30 mouse cellular contexts compared by ENCODE assay signal in genomic region chr1:62624166-62624565, GRCm38 (mm10).
"Had no signal": no experiment of that assay in that cellular context is flagged by ENCODE, and none has a peak within 500 bp of the region (broad histone marks: within the 10 kb centered on the region; RNA-seq: fewer than 3 reads in every experiment).

No protein-coding gene starts in this region.

- DNase-seq: left cerebral cortex, postnatal 4 days; liver; liver, embryonic 13.5 days; liver, postnatal 0 days; lung, adult 18-20 months; lung, adult 2 months; lung, embryonic 14.5 days; lung, postnatal 10 days; lung, postnatal 14 days; lung, postnatal 36 days; lung, postnatal 4 days; midbrain, embryonic 14.5 days had no signal

- H3K27me3 ChIP-seq: liver, embryonic 12.5 days; liver, embryonic 13.5 days; liver, embryonic 15.5 days; lung, embryonic 15.5 days; megakaryocyte, embryonic 14.5 days; midbrain, embryonic 12.5 days; midbrain, embryonic 15.5 days had no signal

- H3K4me1 ChIP-seq: limb, embryonic 15.5 days; liver, embryonic 12.5 days; liver, embryonic 13.5 days; liver, embryonic 15.5 days; megakaryocyte, embryonic 14.5 days; midbrain, embryonic 12.5 days; midbrain, embryonic 15.5 days had no signal

- H3K9ac ChIP-seq: limb, embryonic 12.5 days; limb, embryonic 13.5 days; limb, embryonic 15.5 days; liver, embryonic 12.5 days; liver, embryonic 13.5 days; liver, embryonic 14.5 days; liver, embryonic 15.5 days; liver, postnatal 0 days; lung, embryonic 14.5 days; lung, embryonic 15.5 days; midbrain, embryonic 12.5 days; midbrain, embryonic 15.5 days had no signal

- ATAC-seq: liver, embryonic 12.5 days; liver, postnatal 0 days; lung, postnatal 0 days; midbrain, embryonic 15.5 days; midbrain, embryonic 16.5 days had no signal

- H3K9me3 ChIP-seq: limb, embryonic 10.5 days; limb, embryonic 12.5 days; limb, embryonic 13.5 days; limb, embryonic 15.5 days; liver, embryonic 12.5 days; liver, embryonic 13.5 days; liver, embryonic 15.5 days; lung, embryonic 15.5 days; megakaryocyte, embryonic 14.5 days; midbrain, embryonic 10.5 days; midbrain, embryonic 12.5 days; midbrain, embryonic 15.5 days had no signal

- H3K27ac ChIP-seq: left cerebral cortex, adult 2 months; limb, embryonic 10.5 days; limb, embryonic 12.5 days; limb, embryonic 13.5 days; limb, embryonic 15.5 days; liver, embryonic 12.5 days; liver, embryonic 13.5 days; liver, embryonic 14.5 days; liver, embryonic 15.5 days; lung, embryonic 15.5 days; macrophage; midbrain, embryonic 10.5 days; midbrain, embryonic 12.5 days; midbrain, embryonic 15.5 days had no signal

- H3K4me2 ChIP-seq: limb, embryonic 12.5 days; limb, embryonic 13.5 days; limb, embryonic 15.5 days; liver, embryonic 11.5 days; liver, embryonic 12.5 days; liver, embryonic 13.5 days; liver, embryonic 15.5 days; lung, embryonic 14.5 days; lung, embryonic 15.5 days; midbrain, embryonic 12.5 days; midbrain, embryonic 15.5 days had no signal

- H3K36me3 ChIP-seq: limb, embryonic 10.5 days; limb, embryonic 12.5 days; limb, embryonic 13.5 days; limb, embryonic 15.5 days; liver, embryonic 12.5 days; liver, embryonic 13.5 days; liver, embryonic 15.5 days; lung, embryonic 15.5 days; midbrain, embryonic 10.5 days; midbrain, embryonic 12.5 days; midbrain, embryonic 15.5 days had no signal

- H3K4me3 ChIP-seq: left cerebral cortex, adult 2 months; limb, embryonic 10.5 days; limb, embryonic 12.5 days; limb, embryonic 13.5 days; limb, embryonic 15.5 days; liver, embryonic 12.5 days; liver, embryonic 13.5 days; liver, embryonic 15.5 days; lung, embryonic 15.5 days; megakaryocyte, embryonic 14.5 days; midbrain, embryonic 10.5 days; midbrain, embryonic 12.5 days; midbrain, embryonic 15.5 days; myocyte had no signal
